Mouse (Mus musculus) heart, embryonic 13.5 days (tissue): Measurements from ENCODE around the gene Rhox2f. TPM values are rescaled to one million over a fixed set of nuclear protein-coding genes. Genes with fewer than 3 reads are reported as not detected.
"Not testable (repeated sequence)": the region's sequence is repeated elsewhere in the genome, so short reads cannot be mapped to it uniquely, and the experiment has no call there.

Source experiments
- ATAC-seq: fragments of 200-750 bp; cut with Nextera tagmentation; 2 replicates; pipeline ENCODE4 v1.8.0; 2017; ENCODE audit warnings: moderate TSS enrichment; ENCODE audit not compliant: insufficient number of reproducible peaks, low FRiP score, low TSS enrichment; ENCODE audit errors: extremely low read depth
- H3K27ac ChIP-seq: fragments of 300-500 bp; sonication (generic); replicated peaks from 2 replicates; pipeline ENCODE4 v1.5.1; 2015; ENCODE audit warnings: moderate library complexity, mild to moderate bottlenecking, inconsistent platforms
- H3K27me3 ChIP-seq: fragments of 300-500 bp; sonication (generic); replicated peaks from 2 replicates; pipeline ENCODE4 v1.6.1; 2015; ENCODE audit warnings: mild to moderate bottlenecking, inconsistent platforms
- H3K36me3 ChIP-seq: fragments of 300-500 bp; sonication (generic); 2 replicates; pipeline ENCODE4 v1.6.1; 2015; ENCODE audit warnings: mild to moderate bottlenecking, inconsistent platforms
- H3K4me1 ChIP-seq: fragments of 300-500 bp; sonication (generic); 2 replicates; pipeline ENCODE4 v1.6.1; 2015; ENCODE audit warnings: inconsistent platforms
- H3K4me2 ChIP-seq: fragments of 300-500 bp; sonication (generic); 2 replicates; pipeline ENCODE4 v1.6.1; 2015; ENCODE audit warnings: inconsistent platforms, mild to moderate bottlenecking, moderate library complexity
- H3K4me3 ChIP-seq: fragments of 300-500 bp; sonication (generic); 2 replicates; pipeline ENCODE4 v1.5.1; 2015; ENCODE audit warnings: moderate library complexity, mild to moderate bottlenecking, inconsistent platforms
- H3K9ac ChIP-seq: fragments of 300-500 bp; sonication (generic); 2 replicates; pipeline ENCODE4 v1.6.1; 2015; ENCODE audit warnings: inconsistent platforms, mild to moderate bottlenecking, moderate library complexity
- H3K9me3 ChIP-seq: fragments of 300-500 bp; sonication (generic); 2 replicates; pipeline ENCODE4 v1.6.1; 2016; ENCODE audit warnings: inconsistent platforms
- WGBS: fragments of 180-500 bp; shearing (Covaris S2); methylation state at CpG from one replicate; pipeline ENCODE4 v1.1.7; 2015; ENCODE audit warnings: mixed read lengths; 5-methylcytosine and 5-hydroxymethylcytosine counted together
- polyA plus RNA-seq: library from polyadenylated mRNA; unstranded; fragments of >200 nt; fragmentation: Nextera tagmentation; extraction: Ambion mirVana; gene quantifications from 2 replicates; pipeline ENCODE4 v1.2.1, GENCODE M21; 2015

Rhox2f gene
- polyA plus RNA-seq, result not detected in 2 replicates

GRCm38 (mm10) chrX:37571105-37571504, at the start of gene Rhox2f:
TSS of gene Rhox2f (plus strand) at chrX:37571405.
- not testable (repeated sequence) for H3K4me2 ChIP-seq, H3K27me3 ChIP-seq, H3K4me3 ChIP-seq, H3K36me3 ChIP-seq, H3K9me3 ChIP-seq, H3K27ac ChIP-seq, ATAC-seq, H3K4me1 ChIP-seq, H3K9ac ChIP-seq
- WGBS, result 81% methylated on average over 8 of the region's 8 CpGs

GRCm38 (mm10) chrX:37530152-37530551, 41.1 kb upstream of the Rhox2f start, which contains the start of gene Rhox2e:
TSS of gene Rhox2e (plus strand) at chrX:37530452.
- not testable (repeated sequence) for H3K27me3 ChIP-seq, H3K4me2 ChIP-seq, H3K4me1 ChIP-seq, H3K9ac ChIP-seq, H3K36me3 ChIP-seq, H3K9me3 ChIP-seq, H3K27ac ChIP-seq, ATAC-seq, H3K4me3 ChIP-seq
- 78% methylated on average over 2 of the region's 8 CpGs for WGBS

- H3K4me3 ChIP-seq, H3K4me1 ChIP-seq, H3K27me3 ChIP-seq, H3K27ac ChIP-seq, H3K4me2 ChIP-seq, ATAC-seq, H3K36me3 ChIP-seq, H3K9me3 ChIP-seq, H3K9ac ChIP-seq: not testable (repeated sequence)
- WGBS, result 60% methylated on average over 1 of the region's 4 CpGs
Measured at GRCm38 (mm10) chrX:37541719-37542118, 29.5 kb upstream of the Rhox2f start, which contains the start of gene Rhox3e. TSS of gene Rhox3e (plus strand) at chrX:37542019.

GRCm38 (mm10) chrX:37557112-37557511, 14.1 kb upstream of the Rhox2f start, which contains the start of gene Rhox4e:
TSS of gene Rhox4e (plus strand) at chrX:37557412.
- H3K27me3 ChIP-seq, result not testable (repeated sequence)
- WGBS, result 96% methylated on average over 8 of the region's 18 CpGs

GRCm38 (mm10) chrX:37572638-37573037, 1.4 kb downstream of the Rhox2f start:
- WGBS, result 44% methylated on average over 2 of the region's 2 CpGs
- not testable (repeated sequence) for ATAC-seq, H3K36me3 ChIP-seq

More at GRCm38 (mm10) chrX:37557112-37557511, 14.1 kb upstream of the Rhox2f start, which contains the start of gene Rhox4e:
- H3K4me2 ChIP-seq, H3K9ac ChIP-seq, ATAC-seq, H3K36me3 ChIP-seq, H3K27ac ChIP-seq, H3K4me1 ChIP-seq, H3K4me3 ChIP-seq, H3K9me3 ChIP-seq: not testable (repeated sequence)

GRCm38 (mm10) chrX:37580692-37581091, 9.5 kb downstream of the Rhox2f start, which contains the start of gene Rhox3f:
TSS of gene Rhox3f (plus strand) at chrX:37580992.
- not testable (repeated sequence) for H3K4me2 ChIP-seq, H3K9ac ChIP-seq, H3K4me3 ChIP-seq, H3K9me3 ChIP-seq, H3K36me3 ChIP-seq, ATAC-seq, H3K27me3 ChIP-seq, H3K4me1 ChIP-seq, H3K27ac ChIP-seq

More at GRCm38 (mm10) chrX:37572638-37573037, 1.4 kb downstream of the Rhox2f start:
- not testable (repeated sequence) for H3K4me1 ChIP-seq, H3K4me3 ChIP-seq, H3K27me3 ChIP-seq, H3K9ac ChIP-seq, H3K27ac ChIP-seq, H3K9me3 ChIP-seq, H3K4me2 ChIP-seq

GRCm38 (mm10) chrX:37607604-37608003, 36.4 kb downstream of the Rhox2f start, which contains the start of gene Rhox4f:
TSS of gene Rhox4f (minus strand) at chrX:37607704.
- H3K4me2 ChIP-seq, H3K4me1 ChIP-seq, H3K9ac ChIP-seq, H3K27me3 ChIP-seq, H3K4me3 ChIP-seq, ATAC-seq, H3K36me3 ChIP-seq, H3K27ac ChIP-seq, H3K9me3 ChIP-seq: not testable (repeated sequence)
- 83% methylated on average over 17 of the region's 19 CpGs for WGBS

Other genes with a start within 250 kb of the Rhox2f start
- gene Rhox3a2, start 191.4 kb upstream of the Rhox2f start, polyA plus RNA-seq, result not detected in 2 replicates
- gene Rhox4a2, start 180.6 kb upstream of the Rhox2f start, polyA plus RNA-seq, result 0.17 TPM in 1 of 2 replicates, not detected in the other
- not detected in 2 replicates for gene Rhox2b, start 159.3 kb upstream of the Rhox2f start, polyA plus RNA-seq
- not detected in 2 replicates for gene Rhox4b, start 138.9 kb upstream of the Rhox2f start, polyA plus RNA-seq
- not detected in 2 replicates for gene Rhox2c, start 117.7 kb upstream of the Rhox2f start, polyA plus RNA-seq
- not detected in 2 replicates for gene Rhox3c, start 112.8 kb upstream of the Rhox2f start, polyA plus RNA-seq
- not detected in 2 replicates for gene Rhox4c, start 91.1 kb upstream of the Rhox2f start, polyA plus RNA-seq
- gene Rhox2d, start 78.0 kb upstream of the Rhox2f start, polyA plus RNA-seq, result not detected in 2 replicates
- gene Rhox4d, start 57.0 kb upstream of the Rhox2f start, polyA plus RNA-seq, result not detected in 2 replicates
- not detected in 2 replicates for gene Rhox2e, start 41.0 kb upstream of the Rhox2f start, polyA plus RNA-seq
- gene Rhox3e, start 29.4 kb upstream of the Rhox2f start, polyA plus RNA-seq, result not detected in 2 replicates
- gene Rhox4e, start 14.0 kb upstream of the Rhox2f start, polyA plus RNA-seq, result not detected in 2 replicates
- gene Rhox3f, start 9.6 kb downstream of the Rhox2f start, polyA plus RNA-seq, result not detected in 2 replicates
- gene Rhox4f, start 36.3 kb downstream of the Rhox2f start, polyA plus RNA-seq, result not detected in 2 replicates
- gene Rhox3g, start 57.2 kb downstream of the Rhox2f start, polyA plus RNA-seq, result not detected in 2 replicates
- not detected in 2 replicates for gene Rhox2g, start 72.1 kb downstream of the Rhox2f start, polyA plus RNA-seq
- not detected in 2 replicates for gene Rhox4g, start 79.9 kb downstream of the Rhox2f start, polyA plus RNA-seq
- gene Rhox3h, start 97.4 kb downstream of the Rhox2f start, polyA plus RNA-seq, result not detected in 2 replicates
- not detected in 2 replicates for gene Rhox2h, start 101.9 kb downstream of the Rhox2f start, polyA plus RNA-seq
- gene Rhox5, start 233.4 kb downstream of the Rhox2f start, polyA plus RNA-seq, result 10.6 and 12.4 TPM in 2 replicates